Mouse (Mus musculus): ENCODE results near the gene Agbl5.

GRCm38 (mm10) chr5:30909300-30909659 lies 20.8 kb downstream of the Agbl5 start:
- no peak for TF ChIP-seq CTCF (conservative IDR thresholded peaks at IDR 0.05; ENCODE audit: insufficient read depth, insufficient read length, low read depth, low read length)
- no peak for TF ChIP-seq POLR2A (IDR thresholded peaks at IDR 0.05; ENCODE audit: low read depth, low read length)
